Mouse (Mus musculus): ENCODE measurements around the gene Impg1.
A peak's percentile ranks its signal among the peaks of the same experiment; 100 is the strongest.

Impg1 gene

GRCm38 (mm10) chr9:80465381-80465780 lies at the start of gene Impg1:
Gene Impg1, minus strand, starts transcription at chr9:80465481.
- no peak for DNase-seq

- DNase-seq: no peak
Measured at GRCm38 (mm10) chr9:80509464-80510153, 44.3 kb upstream of the Impg1 start.

GRCm38 (mm10) chr9:80504496-80505012 lies 39.3 kb upstream of the Impg1 start:
- no peak for DNase-seq

- no peak for DNase-seq
Measured at GRCm38 (mm10) chr9:80491591-80491990, 26.3 kb upstream of the Impg1 start.

GRCm38 (mm10) chr9:80460420-80460819 lies 4.9 kb downstream of the Impg1 start:
- DNase-seq: no peak

GRCm38 (mm10) chr9:80450467-80451261 lies 14.6 kb downstream of the Impg1 start:
- no peak for DNase-seq

GRCm38 (mm10) chr9:80441096-80441710 lies 24.1 kb downstream of the Impg1 start:
- no peak for DNase-seq

GRCm38 (mm10) chr9:80391404-80391803 lies 73.9 kb downstream of the Impg1 start:
- no peak for DNase-seq

GRCm38 (mm10) chr9:80391002-80391401 lies 74.3 kb downstream of the Impg1 start:
- no peak for DNase-seq

GRCm38 (mm10) chr9:80387890-80388289 lies 77.4 kb downstream of the Impg1 start:
- DNase-seq: no peak

- DNase-seq: no peak
Measured at GRCm38 (mm10) chr9:80386492-80386891, 78.8 kb downstream of the Impg1 start.

GRCm38 (mm10) chr9:80386000-80386399 lies 79.3 kb downstream of the Impg1 start:
- peak; percentile 7 for DNase-seq

GRCm38 (mm10) chr9:80382711-80383110 lies 82.6 kb downstream of the Impg1 start:
- DNase-seq: no peak

GRCm38 (mm10) chr9:80380078-80380645 lies 85.1 kb downstream of the Impg1 start:
- no peak for DNase-seq

- no peak for DNase-seq
Measured at GRCm38 (mm10) chr9:80374100-80374499, 91.2 kb downstream of the Impg1 start.

- no peak for DNase-seq
Measured at GRCm38 (mm10) chr9:80373304-80373739, 92.0 kb downstream of the Impg1 start.

- DNase-seq: no peak
Measured at GRCm38 (mm10) chr9:80368636-80369035, 96.6 kb downstream of the Impg1 start.

- DNase-seq: no peak
Measured at GRCm38 (mm10) chr9:80367520-80368204, 97.6 kb downstream of the Impg1 start.

- no peak for DNase-seq
Measured at GRCm38 (mm10) chr9:80360063-80360462, 105.2 kb downstream of the Impg1 start.

GRCm38 (mm10) chr9:80351678-80352331 lies 113.5 kb downstream of the Impg1 start:
- no peak for DNase-seq

GRCm38 (mm10) chr9:80351295-80351677 lies 114.0 kb downstream of the Impg1 start:
- no peak for DNase-seq

GRCm38 (mm10) chr9:80344451-80345000 lies 120.8 kb downstream of the Impg1 start:
- no peak for DNase-seq

Measured in right cerebral cortex, postnatal 4 days (tissue).